Mouse (Mus musculus): Measurements from ENCODE around the gene Hyal5.

DNA sequence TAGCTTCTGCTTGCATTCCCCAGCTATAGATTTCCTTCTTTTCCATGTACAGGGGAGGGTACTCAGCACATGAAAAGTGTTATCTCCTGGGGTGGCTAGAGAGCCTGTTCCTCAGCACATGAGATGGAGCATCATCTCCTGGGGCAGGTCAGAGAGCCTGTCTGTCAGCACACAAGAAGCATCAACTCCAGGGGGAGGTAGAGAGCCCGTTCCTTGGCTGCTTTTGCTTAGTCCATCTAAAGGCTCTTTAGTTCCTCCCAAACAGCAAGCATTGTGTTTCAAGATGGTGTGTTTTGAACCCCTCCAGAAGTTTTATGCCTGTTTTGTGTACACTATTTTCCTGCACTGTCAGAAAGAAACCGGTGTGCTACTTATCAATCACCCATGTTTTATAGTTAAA, 2.5 kb downstream of the Hyal5 start:
- TF ChIP-seq EP300 (IDR thresholded peaks at IDR 0.05; ENCODE audit: low read depth) (no peak), CTCF (IDR thresholded peaks at IDR 0.05; ENCODE audit: low read depth) (no peak)
